Mouse (Mus musculus): ENCODE data around the gene Gfra1. TPM values are rescaled to one million over a fixed set of nuclear protein-coding genes. Genes with fewer than 3 reads are reported as not detected.

Gene Gfra1
- total and polyA plus RNA-seq, 2 experiments from 2014 or later: 23.5 to 48.9 TPM

DNA sequence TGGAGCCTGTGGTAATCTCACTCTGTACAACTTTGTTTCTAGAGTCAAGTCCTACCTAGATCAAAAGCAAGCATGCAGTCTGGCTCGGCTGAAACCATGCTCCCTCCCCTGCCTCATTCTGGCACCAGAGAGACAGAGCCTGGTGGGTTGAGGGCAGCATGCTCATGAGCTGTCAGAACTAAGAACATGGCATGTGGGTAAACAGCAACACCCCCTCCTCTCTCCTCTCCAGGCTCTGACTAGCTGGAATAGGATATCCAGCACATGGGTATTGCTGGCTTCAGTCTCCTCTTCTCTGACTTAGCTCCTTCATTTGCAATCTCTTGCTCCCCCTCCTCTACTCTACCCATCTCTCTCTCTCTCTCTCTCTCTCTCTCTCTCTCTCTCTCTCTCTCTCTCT lies 94.7 kb downstream of the Gfra1 start:
- DNase-seq: no peak
- H3K4me2 ChIP-seq (ENCODE audit: low read depth): no peak overlapping the region
- H3K4me3 ChIP-seq (ENCODE audit: low read depth, low read length): no peak overlapping the region
- H3K9ac ChIP-seq: no peak overlapping the region
- H3K36me3 ChIP-seq (ENCODE audit: insufficient read depth): no peaks in the 10 kb centered on the region
- 46% methylated on average over 1 of the region's 1 CpGs for WGBS
- H3K4me1 ChIP-seq (ENCODE audit: insufficient read depth): no peaks in the 10 kb centered on the region
- H3K27me3 ChIP-seq (ENCODE audit: insufficient read depth, low read length): no peaks in the 10 kb centered on the region
- no peaks in the 10 kb centered on the region for H3K9me3 ChIP-seq (ENCODE audit: low read length)
- no peak for TF ChIP-seq CTCF (IDR thresholded peaks at IDR 0.05; ENCODE audit: low read depth)
- peak; percentile 85 for ATAC-seq
- H3K27ac ChIP-seq (ENCODE audit: low read depth, low read length): no peak overlapping the region

DNA sequence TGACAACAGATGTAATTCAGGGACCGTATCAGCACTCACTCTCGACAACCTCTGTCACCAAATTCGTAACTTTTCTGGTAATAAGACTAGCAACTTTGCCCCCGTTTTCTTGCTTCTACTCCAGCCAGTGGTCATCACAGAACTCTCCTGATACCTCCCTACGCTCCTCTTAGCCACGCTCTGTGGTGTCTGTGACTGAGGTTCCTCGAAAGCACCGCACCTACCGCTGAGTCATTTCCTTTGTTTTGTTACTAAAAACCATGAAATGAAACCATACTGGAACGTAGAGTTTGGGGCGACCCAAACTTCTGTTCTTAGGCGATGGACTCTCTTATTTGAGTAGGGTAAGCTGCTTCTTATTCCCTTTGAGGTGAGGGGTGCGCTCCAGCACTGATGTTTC lies 97.6 kb downstream of the Gfra1 start:
- H3K27ac ChIP-seq (ENCODE audit: low read depth, low read length): no peak overlapping the region
- H3K4me1 ChIP-seq (ENCODE audit: insufficient read depth): peaks cover 7% of the 10 kb centered on the region; the same call in 1 of the 2 replicates
- no peaks in the 10 kb centered on the region for H3K36me3 ChIP-seq (ENCODE audit: insufficient read depth)
- no peak for ATAC-seq
- no peak for TF ChIP-seq CTCF (IDR thresholded peaks at IDR 0.05; ENCODE audit: low read depth)
- no peak overlapping the region for H3K4me2 ChIP-seq (ENCODE audit: low read depth)
- DNase-seq: no peak
- 91% methylated on average over 13 of the region's 13 CpGs for WGBS
- H3K9me3 ChIP-seq (ENCODE audit: low read length): no peaks in the 10 kb centered on the region
- no peak overlapping the region for H3K9ac ChIP-seq
- no peak overlapping the region for H3K4me3 ChIP-seq (ENCODE audit: low read depth, low read length)
- H3K27me3 ChIP-seq (ENCODE audit: insufficient read depth, low read length): no peaks in the 10 kb centered on the region

DNA sequence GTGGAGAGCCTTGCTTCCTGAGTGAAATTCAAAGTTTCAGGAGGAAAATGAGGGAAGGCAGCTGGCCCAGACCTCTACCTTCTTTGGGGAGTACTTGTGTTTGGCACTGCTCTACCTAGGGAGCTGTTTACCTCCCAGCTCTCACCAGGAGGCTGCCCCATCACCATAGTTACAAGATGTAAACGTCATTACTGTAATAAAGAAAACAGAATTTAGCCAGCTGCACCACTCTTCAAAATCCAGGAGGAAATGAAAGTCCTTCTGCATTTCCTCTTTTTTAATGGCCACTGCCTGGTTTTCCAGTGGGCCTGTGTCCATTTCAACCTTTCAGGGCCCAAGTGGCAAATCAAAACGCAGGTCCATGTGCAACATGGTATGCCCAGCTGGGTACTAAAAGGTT lies 101.8 kb downstream of the Gfra1 start:
- H3K36me3 ChIP-seq (ENCODE audit: insufficient read depth): no peaks in the 10 kb centered on the region
- no peaks in the 10 kb centered on the region for H3K9me3 ChIP-seq (ENCODE audit: low read length)
- H3K27ac ChIP-seq (ENCODE audit: low read depth, low read length): no peak overlapping the region
- no peak for TF ChIP-seq CTCF (IDR thresholded peaks at IDR 0.05; ENCODE audit: low read depth)
- H3K27me3 ChIP-seq (ENCODE audit: insufficient read depth, low read length): no peaks in the 10 kb centered on the region
- no peak overlapping the region for H3K4me3 ChIP-seq (ENCODE audit: low read depth, low read length)
- no peak for DNase-seq
- H3K9ac ChIP-seq: no peak overlapping the region
- H3K4me2 ChIP-seq (ENCODE audit: low read depth): no peak overlapping the region
- ATAC-seq: no peak
- H3K4me1 ChIP-seq (ENCODE audit: insufficient read depth): peaks cover 7% of the 10 kb centered on the region; the same call in 1 of the 2 replicates
- WGBS: 40% methylated on average over 2 of the region's 2 CpGs

DNA sequence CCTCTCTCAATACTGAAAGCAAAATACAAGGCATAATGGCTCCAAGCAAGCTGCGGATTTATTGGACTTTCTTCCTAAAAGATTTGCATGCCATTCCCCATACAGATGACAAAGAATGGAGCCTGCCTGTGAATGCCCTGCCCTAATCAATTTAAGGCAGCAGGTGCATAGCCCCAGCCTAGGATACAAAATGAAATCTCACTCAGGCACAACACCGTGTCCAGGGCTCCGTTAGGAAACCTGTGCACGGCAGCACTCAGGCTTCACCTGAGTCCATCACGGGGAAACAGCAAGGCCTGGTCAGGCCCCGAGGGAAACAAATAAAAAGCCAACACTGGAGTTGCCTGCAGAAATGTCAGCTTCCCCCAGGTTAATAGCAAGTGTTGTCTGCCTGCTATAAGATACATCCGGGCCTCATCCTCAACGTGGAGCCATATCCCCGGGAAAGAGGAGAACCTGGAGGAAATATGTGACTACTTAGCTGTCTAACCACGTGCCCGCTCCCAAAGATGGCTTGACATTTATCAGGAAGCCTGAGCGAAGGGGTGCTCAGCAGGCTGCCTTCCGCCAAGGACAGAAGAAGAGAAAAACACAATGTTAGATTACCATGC lies 102.3 kb downstream of the Gfra1 start:
- 58% methylated on average over 13 of the region's 13 CpGs for WGBS
- ATAC-seq (no peak), DNase-seq (no peak)
- no peak overlapping the region for H3K4me2 ChIP-seq (ENCODE audit: low read depth)
- H3K9me3 ChIP-seq (ENCODE audit: low read length): no peaks in the 10 kb centered on the region
- H3K4me1 ChIP-seq (ENCODE audit: insufficient read depth): peaks cover 7% of the 10 kb centered on the region; the same call in 1 of the 2 replicates
- no peak overlapping the region for H3K9ac ChIP-seq
- no peak overlapping the region for H3K4me3 ChIP-seq (ENCODE audit: low read depth, low read length)
- no peak overlapping the region for H3K27ac ChIP-seq (ENCODE audit: low read depth, low read length)
- H3K27me3 ChIP-seq (ENCODE audit: insufficient read depth, low read length): no peaks in the 10 kb centered on the region
- no peak for TF ChIP-seq CTCF (IDR thresholded peaks at IDR 0.05; ENCODE audit: low read depth)
- H3K36me3 ChIP-seq (ENCODE audit: insufficient read depth): no peaks in the 10 kb centered on the region

DNA sequence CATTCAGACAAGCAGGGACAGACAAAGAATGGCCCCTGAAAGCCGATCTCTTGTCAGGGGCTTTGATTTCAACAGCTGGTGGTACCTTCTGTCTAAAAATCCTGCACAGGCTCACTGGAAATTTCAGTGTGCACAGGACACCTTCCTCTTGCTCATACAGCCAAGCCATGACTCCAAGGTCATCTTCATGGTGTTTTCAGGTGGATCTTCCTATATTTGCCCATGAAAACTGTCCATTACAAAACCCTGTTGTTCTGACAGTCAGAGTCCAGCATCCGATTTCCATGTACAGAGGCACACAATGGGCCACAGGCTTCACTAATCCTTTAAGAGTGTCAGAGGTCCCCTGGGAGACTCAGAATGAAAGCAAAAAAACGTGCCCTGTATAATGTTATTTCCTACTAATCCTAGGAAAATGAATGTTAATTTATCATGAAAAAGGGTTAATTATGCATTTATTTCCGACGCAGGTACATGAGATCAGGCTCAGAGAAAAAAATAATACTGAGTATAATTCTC lies 105.8 kb downstream of the Gfra1 start:
- no peak for TF ChIP-seq CTCF (IDR thresholded peaks at IDR 0.05; ENCODE audit: low read depth)
- WGBS: 14% methylated on average over 5 of the region's 5 CpGs
- Histone ChIP-seq H3K36me3 (ENCODE audit: insufficient read depth) (no peaks in the 10 kb centered on the region), H3K4me1 (ENCODE audit: insufficient read depth) (peaks cover 7% of the 10 kb centered on the region; the same call in 1 of the 2 replicates), H3K27me3 (ENCODE audit: insufficient read depth, low read length) (no peaks in the 10 kb centered on the region), H3K9me3 (ENCODE audit: low read length) (no peaks in the 10 kb centered on the region), H3K9ac (no peak overlapping the region), H3K27ac (ENCODE audit: low read depth, low read length) (no peak overlapping the region), H3K4me3 (ENCODE audit: low read depth, low read length) (no peak overlapping the region), H3K4me2 (ENCODE audit: low read depth) (no peak overlapping the region)
- ATAC-seq (no peak), DNase-seq (no peak)

DNA sequence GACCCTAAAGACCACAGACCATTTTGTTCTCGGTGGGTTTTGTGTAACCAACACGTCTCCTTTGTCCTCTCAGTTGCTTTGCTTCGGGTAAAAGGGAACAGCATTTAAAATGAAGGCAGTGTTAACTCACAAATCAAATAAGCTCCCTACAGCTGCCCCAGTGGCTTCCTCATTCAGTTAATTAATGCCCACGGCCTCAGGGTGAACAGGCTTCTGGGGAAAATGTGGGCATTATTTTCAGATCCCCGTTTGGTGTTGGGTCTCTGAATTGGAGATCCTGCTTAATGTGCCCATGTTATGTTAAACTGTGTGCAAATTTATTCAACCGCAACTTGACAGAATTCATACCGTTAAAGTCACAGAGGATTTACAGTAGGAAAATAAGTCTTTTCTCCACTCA lies 110.6 kb downstream of the Gfra1 start:
- H3K9ac ChIP-seq: no peak overlapping the region
- no peaks in the 10 kb centered on the region for H3K9me3 ChIP-seq (ENCODE audit: low read length)
- 18% methylated on average over 7 of the region's 7 CpGs for WGBS
- no peak overlapping the region for H3K4me3 ChIP-seq (ENCODE audit: low read depth, low read length)
- H3K36me3 ChIP-seq (ENCODE audit: insufficient read depth): no peaks in the 10 kb centered on the region
- no peak for TF ChIP-seq CTCF (IDR thresholded peaks at IDR 0.05; ENCODE audit: low read depth)
- ATAC-seq: no peak
- no peaks in the 10 kb centered on the region for H3K4me1 ChIP-seq (ENCODE audit: insufficient read depth)
- H3K27me3 ChIP-seq (ENCODE audit: insufficient read depth, low read length): no peaks in the 10 kb centered on the region
- no peak for DNase-seq
- no peak overlapping the region for H3K4me2 ChIP-seq (ENCODE audit: low read depth)
- H3K27ac ChIP-seq (ENCODE audit: low read depth, low read length): no peak overlapping the region

DNA sequence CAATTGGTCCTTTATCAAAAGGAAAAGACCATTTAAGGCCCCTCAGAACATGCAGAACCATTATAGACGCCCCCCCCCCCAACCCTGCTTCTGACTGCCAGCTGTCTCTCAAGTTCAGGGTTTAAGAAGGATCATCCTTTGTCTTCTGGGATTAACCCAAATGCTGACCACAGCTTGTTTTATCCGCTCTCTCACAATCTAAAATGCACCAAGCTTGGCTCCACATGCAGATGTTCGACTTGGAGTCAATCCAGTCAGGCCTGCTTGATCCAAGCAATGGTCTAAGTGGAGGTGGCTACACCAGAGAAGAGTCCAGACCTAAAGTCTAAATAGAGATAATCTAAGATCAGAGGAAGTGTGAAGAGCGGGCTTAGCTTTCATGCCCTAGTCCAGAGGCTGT lies 114.4 kb downstream of the Gfra1 start:
- no peak for ATAC-seq
- Histone ChIP-seq H3K9me3 (ENCODE audit: low read length) (no peaks in the 10 kb centered on the region), H3K27me3 (ENCODE audit: insufficient read depth, low read length) (no peaks in the 10 kb centered on the region), H3K27ac (ENCODE audit: low read depth, low read length) (no peak overlapping the region), H3K9ac (no peak overlapping the region), H3K36me3 (ENCODE audit: insufficient read depth) (no peaks in the 10 kb centered on the region), H3K4me1 (ENCODE audit: insufficient read depth) (no peaks in the 10 kb centered on the region), H3K4me3 (ENCODE audit: low read depth, low read length) (no peak overlapping the region), H3K4me2 (ENCODE audit: low read depth) (no peak overlapping the region)
- WGBS: 78% methylated on average over 4 of the region's 4 CpGs
- no peak for DNase-seq
- no peak for TF ChIP-seq CTCF (IDR thresholded peaks at IDR 0.05; ENCODE audit: low read depth)
